Mouse (Mus musculus): ENCODE data around the gene Lzic. TPM values are rescaled to one million over a fixed set of nuclear protein-coding genes. Genes with fewer than 3 reads are reported as not detected.

The Lzic gene
- polyA plus RNA-seq, 1 experiment from 2014 or later, result 42.2 TPM

- no peak overlapping the region for H3K27ac ChIP-seq (ENCODE audit: low read depth, low read length)
- H3K9ac ChIP-seq (ENCODE audit: low read depth, low read length), result no peak overlapping the region
- no peaks in the 10 kb centered on the region for H3K9me3 ChIP-seq (ENCODE audit: control insufficient read depth, low read length)
- peaks cover 10% of the 10 kb centered on the region for H3K4me1 ChIP-seq (ENCODE audit: control insufficient read depth, insufficient read depth, low read depth, low read length)
- H3K4me3 ChIP-seq (ENCODE audit: low read length), result no peak overlapping the region
- no peak for ATAC-seq
- no peak overlapping the region for H3K4me2 ChIP-seq (ENCODE audit: low read length)
- H3K36me3 ChIP-seq (ENCODE audit: control insufficient read depth, insufficient read depth, low read length), result no peaks in the 10 kb centered on the region
- 91% methylated on average over 5 of the region's 5 CpGs for WGBS
- no peaks in the 10 kb centered on the region for H3K27me3 ChIP-seq (replicated peaks; ENCODE audit: control insufficient read depth, insufficient read depth, low read length)
Measured at GRCm38 (mm10) chr4:149515706-149516105, 30.7 kb downstream of the Lzic start.

- no peaks in the 10 kb centered on the region for H3K27me3 ChIP-seq (replicated peaks; ENCODE audit: control insufficient read depth, insufficient read depth, low read length)
- peaks cover 8% of the 10 kb centered on the region for H3K4me1 ChIP-seq (ENCODE audit: control insufficient read depth, insufficient read depth, low read depth, low read length)
- H3K4me2 ChIP-seq (ENCODE audit: low read length), result peak within 1 kb of the TSS; percentile 72
- peak; percentile 99 for ATAC-seq
- peak within 1 kb of the TSS; percentile 66; the same call in 1 of the 2 replicates for H3K27ac ChIP-seq (ENCODE audit: low read depth, low read length)
- under 1% methylated on average over 44 of the region's 46 CpGs for WGBS
- no peaks in the 10 kb centered on the region for H3K9me3 ChIP-seq (ENCODE audit: control insufficient read depth, low read length)
- peak within 1 kb of the TSS; percentile 87 for H3K9ac ChIP-seq (ENCODE audit: low read depth, low read length)
- peak within 1 kb of the TSS; percentile 80 for H3K4me3 ChIP-seq (ENCODE audit: low read length)
- H3K36me3 ChIP-seq (ENCODE audit: control insufficient read depth, insufficient read depth, low read length), result no peaks in the 10 kb centered on the region
Measured at GRCm38 (mm10) chr4:149517868-149518340, 32.9 kb downstream of the Lzic start, which contains the start of gene Ctnnbip1. Gene Ctnnbip1 (plus strand): TSS chr4:149518236.

- peak overlapping the region; percentile 87 for H3K9ac ChIP-seq (ENCODE audit: low read depth, low read length)
- H3K4me2 ChIP-seq (ENCODE audit: low read length), result peak overlapping the region; percentile 72
- H3K9me3 ChIP-seq (ENCODE audit: control insufficient read depth, low read length), result no peaks in the 10 kb centered on the region
- WGBS, result 3% methylated on average over 30 of the region's 52 CpGs
- no peaks in the 10 kb centered on the region for H3K27me3 ChIP-seq (replicated peaks; ENCODE audit: control insufficient read depth, insufficient read depth, low read length)
- ATAC-seq, result peak; percentile 12; the same call in 1 of the 2 replicates
- peak overlapping the region; percentile 80 for H3K4me3 ChIP-seq (ENCODE audit: low read length)
- H3K27ac ChIP-seq (ENCODE audit: low read depth, low read length), result peak overlapping the region; percentile 66; the same call in 1 of the 2 replicates
- no peaks in the 10 kb centered on the region for H3K36me3 ChIP-seq (ENCODE audit: control insufficient read depth, insufficient read depth, low read length)
- H3K4me1 ChIP-seq (ENCODE audit: control insufficient read depth, insufficient read depth, low read depth, low read length), result peaks cover 8% of the 10 kb centered on the region
Measured at GRCm38 (mm10) chr4:149518351-149519220, 33.6 kb downstream of the Lzic start.

GRCm38 (mm10) chr4:149521258-149521657 is 36.2 kb downstream of the Lzic start:
- Histone ChIP-seq H3K36me3 (ENCODE audit: control insufficient read depth, insufficient read depth, low read length) (no peaks in the 10 kb centered on the region), H3K4me3 (ENCODE audit: low read length) (no peak overlapping the region), H3K27me3 (replicated peaks; ENCODE audit: control insufficient read depth, insufficient read depth, low read length) (no peaks in the 10 kb centered on the region), H3K9ac (ENCODE audit: low read depth, low read length) (no peak overlapping the region), H3K27ac (ENCODE audit: low read depth, low read length) (no peak overlapping the region), H3K9me3 (ENCODE audit: control insufficient read depth, low read length) (no peaks in the 10 kb centered on the region), H3K4me2 (ENCODE audit: low read length) (no peak overlapping the region), H3K4me1 (ENCODE audit: control insufficient read depth, insufficient read depth, low read depth, low read length) (peaks cover 14% of the 10 kb centered on the region)
- 67% methylated on average over 10 of the region's 10 CpGs for WGBS
- no peak for ATAC-seq

GRCm38 (mm10) chr4:149523961-149524360 is 38.9 kb downstream of the Lzic start:
- Histone ChIP-seq H3K4me3 (ENCODE audit: low read length) (no peak overlapping the region), H3K4me1 (ENCODE audit: control insufficient read depth, insufficient read depth, low read depth, low read length) (peaks cover 17% of the 10 kb centered on the region)
- 68% methylated on average over 6 of the region's 6 CpGs for WGBS

GRCm38 (mm10) chr4:149525170-149525569 is 40.1 kb downstream of the Lzic start:
- Histone ChIP-seq H3K9me3 (ENCODE audit: control insufficient read depth, low read length) (no peaks in the 10 kb centered on the region), H3K4me3 (ENCODE audit: low read length) (no peak overlapping the region), H3K27me3 (replicated peaks; ENCODE audit: control insufficient read depth, insufficient read depth, low read length) (no peaks in the 10 kb centered on the region), H3K27ac (ENCODE audit: low read depth, low read length) (no peak overlapping the region), H3K9ac (ENCODE audit: low read depth, low read length) (no peak overlapping the region), H3K36me3 (ENCODE audit: control insufficient read depth, insufficient read depth, low read length) (no peaks in the 10 kb centered on the region), H3K4me2 (ENCODE audit: low read length) (no peak overlapping the region), H3K4me1 (ENCODE audit: control insufficient read depth, insufficient read depth, low read depth, low read length) (peaks cover 12% of the 10 kb centered on the region)
- WGBS, result 87% methylated on average over 4 of the region's 4 CpGs
- no peak for ATAC-seq

More at GRCm38 (mm10) chr4:149523961-149524360, 38.9 kb downstream of the Lzic start:
- H3K9ac ChIP-seq (ENCODE audit: low read depth, low read length), result no peak overlapping the region
- H3K4me2 ChIP-seq (ENCODE audit: low read length), result no peak overlapping the region
- H3K27ac ChIP-seq (ENCODE audit: low read depth, low read length), result no peak overlapping the region
- H3K27me3 ChIP-seq (replicated peaks; ENCODE audit: control insufficient read depth, insufficient read depth, low read length), result no peaks in the 10 kb centered on the region
- H3K9me3 ChIP-seq (ENCODE audit: control insufficient read depth, low read length), result no peaks in the 10 kb centered on the region
- H3K36me3 ChIP-seq (ENCODE audit: control insufficient read depth, insufficient read depth, low read length), result no peaks in the 10 kb centered on the region
- no peak for ATAC-seq

GRCm38 (mm10) chr4:149525811-149526210 is 40.8 kb downstream of the Lzic start:
- no peaks in the 10 kb centered on the region for H3K36me3 ChIP-seq (ENCODE audit: control insufficient read depth, insufficient read depth, low read length)
- H3K4me2 ChIP-seq (ENCODE audit: low read length), result no peak overlapping the region
- peaks cover 12% of the 10 kb centered on the region for H3K4me1 ChIP-seq (ENCODE audit: control insufficient read depth, insufficient read depth, low read depth, low read length)
- ATAC-seq, result no peak
- WGBS, result 86% methylated on average over 6 of the region's 6 CpGs
- no peaks in the 10 kb centered on the region for H3K9me3 ChIP-seq (ENCODE audit: control insufficient read depth, low read length)
- H3K4me3 ChIP-seq (ENCODE audit: low read length), result no peak overlapping the region
- no peaks in the 10 kb centered on the region for H3K27me3 ChIP-seq (replicated peaks; ENCODE audit: control insufficient read depth, insufficient read depth, low read length)
- no peak overlapping the region for H3K27ac ChIP-seq (ENCODE audit: low read depth, low read length)
- H3K9ac ChIP-seq (ENCODE audit: low read depth, low read length), result peak overlapping the region; percentile 17; the same call in 1 of the 2 replicates

GRCm38 (mm10) chr4:149526330-149526729 is 41.3 kb downstream of the Lzic start:
- Histone ChIP-seq H3K27me3 (replicated peaks; ENCODE audit: control insufficient read depth, insufficient read depth, low read length) (no peaks in the 10 kb centered on the region), H3K4me1 (ENCODE audit: control insufficient read depth, insufficient read depth, low read depth, low read length) (peaks cover 12% of the 10 kb centered on the region), H3K4me2 (ENCODE audit: low read length) (no peak overlapping the region), H3K9me3 (ENCODE audit: control insufficient read depth, low read length) (no peaks in the 10 kb centered on the region), H3K4me3 (ENCODE audit: low read length) (no peak overlapping the region), H3K9ac (ENCODE audit: low read depth, low read length) (no peak overlapping the region), H3K36me3 (ENCODE audit: control insufficient read depth, insufficient read depth, low read length) (no peaks in the 10 kb centered on the region), H3K27ac (ENCODE audit: low read depth, low read length) (no peak overlapping the region)
- WGBS, result 38% methylated on average over 7 of the region's 7 CpGs
- no peak for ATAC-seq

GRCm38 (mm10) chr4:149527621-149528354 is 42.8 kb downstream of the Lzic start:
- WGBS, result 84% methylated on average over 15 of the region's 15 CpGs
- H3K27ac ChIP-seq (ENCODE audit: low read depth, low read length), result no peak overlapping the region
- H3K9ac ChIP-seq (ENCODE audit: low read depth, low read length), result no peak overlapping the region

More at GRCm38 (mm10) chr4:149527621-149528354, 42.8 kb downstream of the Lzic start:
- H3K4me1 ChIP-seq (ENCODE audit: control insufficient read depth, insufficient read depth, low read depth, low read length), result peaks cover 12% of the 10 kb centered on the region
- H3K9me3 ChIP-seq (ENCODE audit: control insufficient read depth, low read length), result no peaks in the 10 kb centered on the region
- no peak overlapping the region for H3K4me3 ChIP-seq (ENCODE audit: low read length)
- no peak overlapping the region for H3K4me2 ChIP-seq (ENCODE audit: low read length)
- no peaks in the 10 kb centered on the region for H3K36me3 ChIP-seq (ENCODE audit: control insufficient read depth, insufficient read depth, low read length)
- no peak for ATAC-seq
- no peaks in the 10 kb centered on the region for H3K27me3 ChIP-seq (replicated peaks; ENCODE audit: control insufficient read depth, insufficient read depth, low read length)
